Mouse (Mus musculus): ENCODE data around the gene Colgalt2.

GRCm38 (mm10) chr1:152517057-152517570, 117.5 kb downstream of the Colgalt2 start:
- TF ChIP-seq GATA1 (IDR thresholded peaks at IDR 0.05; ENCODE audit: low read length) (no peak), TAL1 (IDR thresholded peaks at IDR 0.05; ENCODE audit: low read length) (no peak)
